Mouse (Mus musculus) inflammation-experienced regulatory T-cells, adult 16 weeks (primary cell): ENCODE data around the gene ccdc198. TPM values are rescaled to one million over a fixed set of nuclear protein-coding genes. Genes with fewer than 3 reads are reported as not detected.

Experiments
- polyA plus RNA-seq: library from polyadenylated mRNA; unstranded; fragments of 100-300 nt; shearing (Covaris generic); gene quantifications from one replicate; pipeline ENCODE4 v1.2.1, GENCODE M21; 2017

The ccdc198 gene
- 0.11 TPM for polyA plus RNA-seq

GRCm38 (mm10) chr14:49245126-49245714 is at the start of gene ccdc198:
ccdc198 (minus strand) TSS chr14:49245474.

GRCm38 (mm10) chr14:49171867-49172581 is 73.2 kb downstream of the ccdc198 start, which contains the start of gene Naa30:
Naa30 (plus strand) TSS chr14:49172226.

Other genes with a start within 250 kb of the ccdc198 start
- 63.8 TPM for gene Ap5m1, start 179.4 kb downstream of the ccdc198 start, polyA plus RNA-seq
- 30.2 TPM for gene Exoc5, start 178.8 kb downstream of the ccdc198 start, polyA plus RNA-seq
- 4.6 TPM for gene Naa30, start 73.2 kb downstream of the ccdc198 start, polyA plus RNA-seq